Mouse (Mus musculus): Measurements from ENCODE around the gene Cdh4.

GRCm38 (mm10) chr2:179775999-179776705 lies 333.9 kb downstream of the Cdh4 start:
- TF ChIP-seq CTCF (conservative IDR thresholded peaks at IDR 0.05; ENCODE audit: low read length) (no peak), POU5F1 (IDR thresholded peaks at IDR 0.05; ENCODE audit: borderline replicate concordance, low read length) (no peak), NANOG (IDR thresholded peaks at IDR 0.05; ENCODE audit: borderline replicate concordance, low read length) (no peak)

All from E14TG2a.4 (cell line).